Mouse (Mus musculus) yolk sac, embryonic 10.5 days (tissue): ENCODE measurements around the gene Sclt1.
A peak's percentile ranks its signal among the peaks of the same experiment; 100 is the strongest.

Source experiments
- DNase-seq: peaks from one replicate; pipeline ENCODE4 v3.0.0-alpha.2; 2017; ENCODE audit warnings: low spot score

Gene Sclt1

DNA sequence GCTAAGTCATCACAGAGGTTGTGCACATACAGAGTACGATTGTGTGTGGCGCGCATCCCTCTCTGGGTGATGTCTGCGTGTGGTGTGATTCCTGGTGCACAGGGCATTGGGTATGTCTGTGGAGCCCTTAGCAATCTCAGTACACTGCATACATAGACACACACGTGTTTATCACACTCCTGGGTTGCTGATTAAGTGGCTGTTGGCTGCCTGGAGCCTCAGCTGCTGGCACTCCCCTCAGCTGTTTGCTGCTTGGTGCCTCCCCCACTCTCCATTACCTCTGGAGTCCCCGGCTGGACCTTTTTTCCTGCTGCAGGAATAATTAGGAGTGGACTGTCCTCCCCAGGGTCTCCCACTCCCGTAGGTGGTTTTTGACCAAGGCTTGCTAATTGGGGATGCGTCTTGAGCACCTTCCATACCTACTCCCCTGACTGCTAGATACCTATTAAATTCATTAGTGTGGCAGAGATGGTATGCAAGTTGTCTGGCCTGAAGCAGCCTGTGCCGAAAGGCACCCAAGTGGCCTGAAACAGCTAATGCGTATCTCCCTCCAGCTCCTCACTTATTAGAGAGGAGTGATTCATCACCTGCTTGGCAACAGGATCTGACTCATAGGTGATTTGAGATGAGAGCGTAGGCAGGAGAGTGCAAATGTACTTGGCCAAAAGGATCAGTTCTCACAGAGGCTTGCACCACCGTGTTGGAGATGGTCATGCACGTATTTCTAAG, 136.5 kb downstream of the Sclt1 start:
- DNase-seq: no peak

DNA sequence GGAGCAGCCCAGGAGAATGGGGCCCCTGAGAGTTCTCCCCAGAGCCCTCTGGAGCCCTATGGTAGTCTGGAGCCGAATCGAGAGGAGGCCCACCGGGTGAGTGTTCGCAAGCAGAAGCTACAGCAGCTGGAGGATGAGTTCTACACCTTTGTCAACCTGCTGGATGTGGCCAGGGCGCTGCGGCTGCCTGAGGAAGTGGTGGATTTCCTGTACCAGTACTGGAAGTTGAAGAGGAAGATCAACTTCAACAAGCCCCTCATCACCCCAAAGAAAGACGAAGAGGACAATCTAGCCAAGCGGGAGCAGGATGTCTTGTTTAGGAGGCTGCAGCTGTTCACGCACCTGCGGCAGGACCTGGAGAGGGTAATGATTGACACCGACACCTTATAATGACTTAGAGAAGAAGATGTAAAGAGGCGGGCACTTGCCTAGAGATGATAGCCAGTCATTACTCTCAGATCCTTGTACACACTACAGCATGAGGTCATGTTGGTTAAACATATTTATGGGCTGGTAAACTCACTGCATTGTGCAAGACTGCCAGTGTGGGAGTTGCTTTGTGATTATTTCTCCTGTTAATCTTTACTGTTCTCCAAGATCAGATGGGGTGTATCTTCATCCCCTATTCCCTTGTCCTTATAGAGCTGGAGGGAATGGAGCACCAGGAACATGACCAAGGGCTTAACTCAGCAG, 137.5 kb downstream of the Sclt1 start:
- no peak for DNase-seq

DNA sequence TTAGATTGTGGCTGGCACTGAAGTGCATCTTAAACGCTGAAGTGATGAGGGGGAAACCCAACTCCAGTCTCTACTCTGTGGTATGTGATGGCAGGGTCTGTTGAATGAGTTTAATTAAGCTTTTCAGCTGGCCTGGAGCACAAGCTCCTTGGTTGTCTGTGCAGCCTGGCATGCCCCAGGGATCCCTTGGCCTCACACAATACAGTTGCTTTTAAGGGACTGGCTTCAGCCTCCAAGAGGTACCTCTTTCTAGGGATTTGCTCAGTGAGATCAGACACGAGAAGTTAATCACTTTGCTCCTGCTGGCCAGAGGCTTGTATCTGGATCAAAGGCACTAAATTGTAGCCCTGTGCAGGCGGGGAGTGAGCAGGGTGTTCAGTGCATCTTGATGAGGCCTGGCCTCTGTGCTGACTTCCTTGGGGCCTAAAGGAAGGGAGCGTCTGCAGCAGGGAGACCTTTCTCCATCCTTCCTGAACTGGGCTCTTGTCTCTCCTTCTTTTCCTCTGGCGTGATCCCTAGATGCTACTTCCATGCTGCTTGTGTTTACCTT, 138.8 kb downstream of the Sclt1 start:
- no peak for DNase-seq

DNA sequence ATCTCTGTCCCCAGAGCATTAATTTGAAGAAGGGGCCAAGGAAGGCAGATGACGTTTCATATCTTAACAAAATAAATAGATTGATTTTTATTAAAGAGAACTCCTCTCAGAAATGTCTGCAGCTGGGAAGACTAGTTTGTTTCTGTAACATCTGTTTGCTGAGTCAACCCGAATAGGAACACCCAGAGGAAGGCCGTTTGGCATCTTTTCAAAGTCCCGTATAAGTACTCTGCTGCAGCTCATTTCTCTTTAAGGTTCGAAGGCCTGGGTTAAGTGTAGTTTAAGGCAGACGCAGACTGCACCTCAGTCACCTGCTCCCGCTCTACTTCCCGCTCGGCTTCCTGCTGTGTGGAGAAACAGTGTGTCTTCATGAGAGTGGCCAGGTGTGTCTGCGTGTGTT, 139.4 kb downstream of the Sclt1 start:
- no peak for DNase-seq

DNA sequence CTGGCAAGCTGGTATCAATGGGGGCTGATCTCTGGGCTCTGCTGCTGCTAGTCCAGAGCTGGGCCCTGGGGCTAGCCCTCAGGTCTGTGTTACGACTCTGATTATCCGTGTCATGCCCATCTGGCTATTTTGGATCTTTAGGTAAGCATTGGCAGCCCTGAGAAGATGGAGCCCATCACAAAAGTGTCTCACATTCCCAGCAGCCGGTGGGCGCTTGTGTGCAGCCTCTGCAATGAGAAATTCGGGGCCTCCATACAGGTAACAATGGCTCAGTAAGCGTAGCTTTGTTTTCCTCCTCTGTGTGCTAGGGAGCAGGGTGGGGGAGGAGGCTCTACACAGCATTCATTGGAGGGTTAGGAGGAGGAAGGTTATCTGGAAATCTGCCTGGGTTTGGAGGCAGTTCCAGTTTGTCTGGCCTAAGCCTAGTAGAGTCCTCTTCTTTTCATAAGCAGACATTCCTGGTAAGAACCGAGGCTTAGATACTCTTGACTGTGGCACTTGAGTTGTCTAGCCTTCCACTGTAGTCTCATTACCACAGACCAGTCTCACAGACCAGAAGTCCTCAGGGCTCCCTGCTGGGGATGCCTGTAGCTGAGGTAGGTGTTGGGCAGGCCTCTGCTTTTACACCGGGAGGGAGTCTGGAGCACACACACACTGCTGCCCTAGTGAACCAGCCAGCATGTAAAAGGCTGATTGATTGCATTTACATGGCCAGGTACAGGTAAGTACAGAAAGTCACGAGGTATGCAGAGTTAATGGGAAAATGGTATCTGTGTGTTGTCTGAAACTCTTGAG, 140.9 kb downstream of the Sclt1 start:
- DNase-seq: no peak

DNA sequence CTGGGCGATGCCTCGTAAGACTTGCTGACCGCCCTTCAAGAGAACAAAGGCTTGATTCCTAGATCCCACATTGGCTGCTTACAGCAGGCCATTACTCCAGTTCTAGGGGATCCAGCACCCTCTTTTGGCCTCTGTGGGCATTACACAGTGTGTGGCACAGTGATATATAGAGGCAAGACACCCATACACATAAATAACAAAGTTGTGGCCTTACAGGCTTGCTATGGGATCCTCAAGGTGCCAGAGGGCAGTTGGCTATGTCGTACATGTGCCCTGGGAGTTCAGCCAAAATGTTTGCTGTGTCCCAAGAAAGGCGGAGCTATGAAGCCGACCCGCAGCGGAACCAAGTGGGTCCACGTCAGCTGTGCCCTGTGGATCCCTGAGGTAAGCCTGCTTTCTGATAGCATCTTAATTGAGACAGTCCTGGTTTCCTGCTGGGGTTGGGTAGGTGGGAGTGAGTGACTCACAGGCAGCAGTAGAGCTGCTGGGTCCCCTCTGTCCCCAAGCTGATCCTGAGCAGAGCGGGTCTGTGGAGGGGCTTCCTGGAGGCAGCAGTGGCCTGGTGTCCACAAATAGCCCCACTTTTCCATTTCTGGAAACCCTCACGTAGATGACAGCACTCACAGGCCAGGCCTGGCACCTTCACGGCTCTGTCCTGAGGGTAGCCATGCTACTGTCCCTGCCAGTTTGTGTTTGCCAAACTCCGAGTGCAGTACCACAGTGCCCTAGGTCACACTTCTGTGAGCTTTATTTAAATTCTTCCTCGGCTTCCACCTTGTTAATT, 142.3 kb downstream of the Sclt1 start:
- DNase-seq: no peak

DNA sequence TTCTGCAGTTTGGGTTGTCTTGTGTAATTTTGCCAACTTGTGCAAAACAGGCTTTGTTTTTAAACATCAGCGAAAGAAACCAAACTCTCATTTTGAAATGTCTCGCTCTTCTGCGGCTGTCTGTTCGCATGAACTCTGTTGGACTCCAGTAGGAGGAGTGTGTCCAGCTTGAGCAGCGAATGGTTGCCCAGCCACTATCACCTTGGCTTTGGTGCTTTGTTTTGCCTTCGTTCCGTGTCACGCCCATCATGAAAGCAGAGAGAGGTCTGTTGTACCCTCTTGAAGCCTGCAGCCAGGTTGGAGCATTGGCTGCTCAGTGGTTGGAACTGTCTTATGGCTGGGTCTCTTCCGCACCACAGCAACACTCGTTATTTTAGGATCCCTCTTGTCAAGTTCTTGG, 143.1 kb downstream of the Sclt1 start:
- no peak for DNase-seq

DNA sequence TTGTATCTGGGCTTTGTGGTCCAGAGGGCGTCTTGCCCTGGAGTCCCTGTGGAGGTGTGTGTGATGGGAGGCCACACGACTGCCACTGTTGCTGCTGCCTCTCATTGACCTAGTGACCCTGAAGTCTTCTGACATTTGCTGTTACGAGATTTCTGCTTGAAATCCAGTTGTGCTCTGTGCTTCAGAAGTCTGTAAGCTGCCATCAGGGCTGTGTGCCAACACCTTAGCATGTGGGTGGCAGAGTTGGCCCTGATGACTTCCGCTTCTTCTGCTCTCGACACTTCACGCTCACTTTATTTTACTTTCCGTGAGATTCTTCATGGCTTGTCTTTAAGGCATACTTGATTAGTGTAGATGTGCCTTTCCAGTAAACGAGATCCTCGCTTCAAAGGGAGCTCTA, 143.9 kb downstream of the Sclt1 start:
- DNase-seq: no peak

DNA sequence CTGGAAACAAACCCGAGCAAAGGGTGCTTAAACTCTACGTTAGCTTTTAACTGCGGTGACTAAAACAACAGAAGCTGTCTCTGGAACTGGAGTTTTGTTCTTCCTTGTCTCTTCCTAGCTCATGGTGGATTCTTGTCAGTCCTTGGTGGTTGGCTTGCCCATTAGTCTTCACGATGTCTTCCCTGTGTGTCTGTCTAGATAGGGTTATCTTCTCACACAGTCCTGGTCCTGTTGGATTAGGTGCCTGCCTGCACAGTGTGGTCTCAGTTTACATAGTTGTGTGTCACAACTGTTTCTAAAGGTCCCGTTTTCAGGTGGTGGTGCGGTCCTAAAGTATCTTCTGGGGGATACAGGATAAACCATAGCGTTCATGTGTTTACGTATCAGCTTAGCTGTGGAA, 145.3 kb downstream of the Sclt1 start:
- no peak for DNase-seq

DNA sequence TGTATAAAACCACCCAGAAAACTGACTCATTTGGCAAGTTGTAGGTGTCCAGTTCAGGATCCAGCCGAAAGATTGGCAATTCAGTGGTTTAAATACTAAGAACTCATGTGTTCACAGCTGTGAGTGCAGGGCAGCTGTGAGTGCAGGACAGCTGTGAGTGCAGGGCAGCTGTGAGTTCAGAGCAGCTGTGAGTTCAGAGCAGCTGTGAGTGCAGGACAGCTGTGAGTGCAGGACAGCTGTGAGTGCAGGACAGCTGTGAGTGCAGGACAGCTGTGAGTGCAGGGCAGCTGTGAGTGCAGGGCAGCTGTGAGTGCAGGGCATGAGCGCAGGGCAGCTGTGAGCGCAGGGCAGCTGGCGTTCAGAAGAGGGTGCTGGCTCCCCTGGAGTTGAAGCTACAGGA, 147.3 kb downstream of the Sclt1 start:
- no peak for DNase-seq

DNA sequence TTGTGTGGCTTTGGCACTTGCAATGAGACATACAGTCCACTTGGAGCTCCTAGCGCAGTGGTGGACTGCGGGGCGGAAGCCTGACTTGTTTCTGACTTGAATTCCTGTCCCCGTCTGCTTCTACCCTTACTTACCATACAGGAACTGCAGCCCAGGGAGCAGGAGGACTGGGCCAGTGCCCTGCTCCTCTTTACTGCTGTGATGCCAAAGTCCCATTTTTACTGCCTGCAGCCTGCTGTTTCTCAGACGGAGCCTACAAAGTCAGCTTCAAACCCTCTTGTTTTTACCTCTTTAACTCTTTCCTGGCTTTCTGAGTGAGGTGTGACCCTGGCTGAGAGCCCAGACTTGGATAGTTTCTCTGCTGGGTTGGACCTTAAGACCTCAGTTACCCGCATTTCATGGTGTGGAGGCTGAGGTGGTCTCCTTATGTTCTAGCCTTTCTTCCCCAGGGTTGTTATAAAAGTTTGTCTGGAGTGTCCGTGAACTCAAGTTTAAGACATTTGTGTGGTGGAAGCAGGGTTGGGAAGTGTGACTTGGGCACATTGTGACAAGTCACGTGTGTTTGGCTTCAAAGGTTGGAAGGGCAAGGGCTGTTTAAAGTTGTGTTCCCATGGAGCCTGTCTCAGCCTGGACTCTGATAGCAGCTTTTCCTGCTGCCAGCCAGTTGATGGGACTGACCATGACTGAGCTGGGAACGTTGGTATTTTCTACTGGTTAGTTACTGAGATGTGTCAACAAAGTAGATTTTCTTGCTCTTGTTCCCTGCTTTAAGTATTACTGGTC, 148.0 kb downstream of the Sclt1 start:
- peak; percentile 59 for DNase-seq

DNA sequence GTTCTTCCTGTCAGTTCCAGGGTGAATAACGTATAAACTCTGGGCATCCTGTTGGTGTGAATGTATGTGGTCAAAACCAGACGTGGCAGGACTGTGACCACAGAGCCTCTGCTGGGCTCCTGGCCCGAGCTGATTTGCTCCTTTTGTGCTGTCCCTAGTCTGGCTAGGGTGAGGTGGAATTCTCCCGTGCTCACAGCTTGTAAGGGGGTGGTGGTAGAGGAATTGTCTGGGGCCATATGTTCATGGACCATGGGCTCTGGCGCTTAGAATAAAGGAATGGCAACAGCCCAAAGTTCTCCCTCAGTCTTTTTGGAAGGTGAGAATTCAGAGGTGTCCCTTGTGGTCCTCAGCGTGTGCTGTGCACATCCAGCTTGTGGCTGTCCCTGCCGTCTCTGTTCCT, 149.5 kb downstream of the Sclt1 start:
- DNase-seq: no peak

DNA sequence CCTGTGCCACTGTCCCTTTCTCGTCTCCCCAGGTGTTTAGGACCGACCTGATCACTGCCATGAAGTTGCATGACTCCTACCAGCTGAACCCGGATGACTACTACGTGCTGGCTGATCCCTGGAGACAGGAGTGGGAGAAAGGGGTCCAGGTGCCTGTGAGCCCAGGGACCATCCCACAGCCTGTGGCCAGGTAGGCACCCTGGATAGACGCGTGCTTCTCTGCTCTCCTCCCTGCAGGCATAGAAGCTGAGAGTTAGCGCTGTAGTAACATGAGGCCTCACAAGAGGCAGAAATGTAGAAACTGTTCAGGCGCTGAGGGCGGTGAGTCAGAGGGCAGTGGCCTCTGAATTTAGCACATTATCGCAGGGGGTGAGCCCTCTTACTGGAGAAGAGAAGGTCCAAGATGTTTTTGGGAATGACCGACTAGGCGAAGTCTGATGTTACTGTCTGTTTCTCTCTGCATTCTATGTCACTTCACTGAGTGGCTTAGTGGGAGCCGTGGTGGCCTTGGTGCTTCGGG, 150.6 kb downstream of the Sclt1 start:
- DNase-seq: no peak

DNA sequence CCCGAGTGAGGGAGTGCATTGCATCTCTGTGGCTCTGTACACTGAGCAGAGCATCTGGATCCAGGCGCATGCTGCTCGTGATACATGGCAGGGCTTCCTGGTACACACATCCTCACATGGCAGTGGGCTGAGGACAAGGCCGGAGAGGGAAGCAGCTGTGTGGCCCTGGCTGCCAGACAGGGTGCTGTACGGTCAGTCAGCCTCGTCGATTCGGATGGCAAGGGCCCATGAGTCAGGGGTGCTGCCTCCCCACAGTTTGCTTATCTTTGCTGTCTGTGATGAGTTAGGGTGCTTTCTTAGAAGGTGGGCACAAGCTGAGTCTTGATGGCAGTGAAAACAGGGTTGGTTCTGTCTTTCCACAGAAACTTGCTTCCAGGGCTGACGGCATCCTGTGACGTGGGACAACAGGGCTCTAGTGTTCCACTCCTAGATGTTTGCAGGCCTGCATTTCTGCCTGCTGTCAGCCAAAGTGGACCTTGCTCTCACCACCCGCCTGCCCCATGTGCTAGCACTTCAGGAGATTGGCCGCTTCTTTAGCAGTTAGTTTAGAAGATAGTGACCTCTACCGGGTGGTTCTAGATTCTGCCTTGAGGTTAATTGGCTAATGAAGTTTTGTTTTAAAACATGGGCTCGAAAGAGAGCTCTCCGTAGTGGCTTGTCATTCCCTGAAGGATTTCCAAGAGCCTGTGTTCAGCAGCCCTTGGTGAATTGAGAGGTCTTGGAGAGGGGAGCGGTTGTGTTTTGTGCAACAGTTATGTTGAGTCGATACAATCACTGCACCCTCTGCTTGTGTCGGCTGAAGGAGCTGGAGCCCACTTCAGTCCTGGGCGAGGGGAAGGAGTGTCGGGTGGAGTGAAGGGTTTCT, 151.4 kb downstream of the Sclt1 start:
- peak; percentile 68 for DNase-seq

DNA sequence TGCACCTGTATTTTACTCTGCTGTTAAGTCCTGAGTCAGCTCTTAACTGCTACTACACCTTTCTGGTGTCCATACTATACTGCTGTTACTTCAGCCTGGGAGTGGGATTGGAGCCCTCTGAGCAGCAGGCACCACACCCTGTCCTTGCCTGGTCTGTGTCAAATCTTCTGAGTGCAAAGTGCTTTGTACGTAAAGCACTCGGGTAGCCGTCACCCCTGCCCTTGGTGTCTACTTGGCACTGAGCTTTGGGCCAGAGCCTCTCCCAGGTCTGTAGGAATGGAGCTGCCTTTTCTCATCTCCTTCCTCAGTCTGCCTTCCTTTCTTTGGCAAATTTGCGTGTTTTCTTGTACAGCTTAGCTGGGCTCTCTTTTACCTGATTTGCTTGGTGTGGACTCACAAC, 152.3 kb downstream of the Sclt1 start:
- no peak for DNase-seq

DNA sequence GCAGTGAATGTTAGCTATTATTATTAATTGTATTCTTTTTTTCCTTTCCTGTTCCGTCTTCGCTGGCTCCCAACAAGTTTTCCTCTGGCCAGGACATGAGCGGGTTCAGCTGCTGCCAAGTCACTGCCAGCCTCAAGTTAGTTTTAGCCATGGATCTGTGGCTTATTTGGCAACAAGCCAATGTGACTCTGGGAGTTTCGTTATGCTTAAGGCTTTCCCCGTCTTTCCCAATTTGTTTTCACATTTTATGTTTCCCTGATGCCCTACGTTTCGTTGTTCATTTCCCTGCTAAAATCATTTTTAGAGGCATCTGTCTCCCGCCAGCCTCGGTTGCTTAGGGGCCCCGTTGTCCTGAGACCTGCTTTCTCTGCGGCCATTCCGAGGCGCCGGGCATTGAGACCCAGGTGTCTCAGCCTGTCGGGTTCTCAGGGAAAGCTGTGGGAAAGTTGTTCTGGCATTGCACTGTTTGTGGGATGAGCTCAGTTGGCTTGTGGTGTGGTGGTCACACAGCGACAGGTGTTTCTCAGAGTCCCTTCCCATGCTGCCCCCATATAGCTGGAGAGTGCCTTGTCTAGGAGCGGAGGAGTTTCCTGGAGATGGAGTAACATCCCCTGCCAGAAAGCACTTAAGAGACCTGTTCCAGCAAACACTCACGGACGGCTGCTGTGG, 152.9 kb downstream of the Sclt1 start:
- DNase-seq: no peak

DNA sequence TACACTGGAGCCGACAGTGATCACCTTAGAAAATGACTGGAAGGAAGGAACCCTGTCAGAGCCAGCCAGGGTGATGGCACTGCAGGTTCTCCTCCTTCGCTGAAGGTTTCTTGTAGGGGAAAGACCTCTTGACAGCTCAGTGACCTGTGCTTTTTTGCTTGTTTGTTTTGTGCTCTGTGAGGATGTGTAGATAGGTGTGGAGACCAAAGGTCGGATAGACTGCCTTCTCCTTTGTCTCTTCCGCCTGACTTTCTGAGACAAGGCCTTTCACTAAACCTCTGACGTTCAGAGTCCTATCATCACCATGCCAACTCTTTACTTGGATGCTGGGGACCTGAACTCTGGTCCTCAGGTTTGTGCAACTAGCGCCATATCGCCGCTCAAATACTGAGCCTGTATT, 153.8 kb downstream of the Sclt1 start:
- peak; percentile 73 for DNase-seq

DNA sequence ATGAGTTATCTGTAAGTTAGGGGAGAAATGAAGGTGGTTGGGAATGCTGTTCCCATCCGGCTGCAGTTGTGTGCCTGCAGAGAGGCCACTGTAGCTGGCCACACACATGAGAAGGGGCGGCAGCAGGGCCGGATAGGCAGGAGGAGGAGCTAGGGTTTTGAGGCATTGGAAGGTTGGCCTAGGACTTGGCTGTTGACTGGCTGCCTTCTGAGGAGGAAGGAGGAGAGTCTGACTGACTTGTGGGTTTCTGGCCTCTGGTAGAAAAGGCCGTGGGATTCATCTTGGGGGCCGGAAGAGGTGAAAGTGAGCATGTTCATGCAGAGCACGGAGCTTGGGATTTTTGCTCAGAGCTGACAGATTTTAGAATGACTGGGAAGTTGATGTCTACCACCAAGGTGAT, 154.7 kb downstream of the Sclt1 start:
- DNase-seq: peak; percentile 59

DNA sequence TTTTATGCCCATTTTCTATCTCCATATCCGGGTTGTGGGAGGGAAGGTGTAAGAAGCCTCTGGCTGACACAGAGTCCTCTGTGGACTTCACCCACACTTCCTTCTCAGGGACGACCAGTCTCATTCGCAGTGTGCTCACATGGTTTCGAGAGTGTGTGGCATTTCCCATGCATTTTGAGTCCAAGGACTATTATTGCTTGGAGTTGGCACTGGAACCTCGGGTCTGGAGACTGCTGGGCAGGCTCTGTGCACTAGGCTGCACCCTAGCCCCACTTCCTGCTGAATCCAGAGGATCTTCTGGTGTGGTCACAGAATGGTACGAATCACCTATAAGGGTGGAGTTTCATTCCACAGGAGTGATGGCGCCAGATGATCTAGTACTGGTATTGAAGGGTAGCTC, 155.4 kb downstream of the Sclt1 start:
- DNase-seq: no peak
